Mouse (Mus musculus): ENCODE measurements around the gene Kyat1.
A peak's percentile ranks its signal among the peaks of the same experiment; 100 is the strongest.

The Kyat1 gene

GRCm38 (mm10) chr2:30205629-30206357, at the start of gene Kyat1:
Gene Kyat1 (minus strand): TSS chr2:30205847.
- DNase-seq, result peak; percentile 97 to 98

GRCm38 (mm10) chr2:30253809-30254208, 48.2 kb upstream of the Kyat1 start:
- no peak for DNase-seq

GRCm38 (mm10) chr2:30252521-30252920, 46.9 kb upstream of the Kyat1 start:
- no peak for DNase-seq

GRCm38 (mm10) chr2:30251417-30252104, 45.9 kb upstream of the Kyat1 start:
- DNase-seq, result peak; percentile 42 to 75

GRCm38 (mm10) chr2:30250166-30251128, 44.8 kb upstream of the Kyat1 start:
- DNase-seq, result peak in 1 of 2 experiments; percentile 9

GRCm38 (mm10) chr2:30249182-30249581, 43.5 kb upstream of the Kyat1 start:
- DNase-seq, result no peak

GRCm38 (mm10) chr2:30247681-30248080, 42.0 kb upstream of the Kyat1 start:
- no peak for DNase-seq

GRCm38 (mm10) chr2:30247036-30247435, 41.4 kb upstream of the Kyat1 start:
- no peak for DNase-seq

- peak in 1 of 2 experiments; percentile 6 for DNase-seq
Measured at GRCm38 (mm10) chr2:30244595-30245178, 39.0 kb upstream of the Kyat1 start.

- DNase-seq, result no peak
Measured at GRCm38 (mm10) chr2:30243391-30243790, 37.7 kb upstream of the Kyat1 start.

- peak; percentile 81 to 93 for DNase-seq
Measured at GRCm38 (mm10) chr2:30242509-30242908, 36.9 kb upstream of the Kyat1 start.

GRCm38 (mm10) chr2:30240267-30240666, 34.6 kb upstream of the Kyat1 start, which contains the start of gene Gm28035:
Gene Gm28035 (plus strand): TSS chr2:30240567.
- DNase-seq, result no peak

- DNase-seq, result peak; percentile 78 to 87
Measured at GRCm38 (mm10) chr2:30239777-30240176, 34.1 kb upstream of the Kyat1 start.

- no peak for DNase-seq
Measured at GRCm38 (mm10) chr2:30238906-30239465, 33.3 kb upstream of the Kyat1 start.

- peak; percentile 76 to 92 for DNase-seq
Measured at GRCm38 (mm10) chr2:30237881-30238280, 32.2 kb upstream of the Kyat1 start.

GRCm38 (mm10) chr2:30237199-30237880, 31.7 kb upstream of the Kyat1 start, which contains the start of gene Lrrc8a:
Gene Lrrc8a (plus strand): TSS chr2:30237715.
- peak; percentile 100 for DNase-seq

- no peak for DNase-seq
Measured at GRCm38 (mm10) chr2:30236426-30237198, 31.0 kb upstream of the Kyat1 start.

GRCm38 (mm10) chr2:30235593-30235992, 29.9 kb upstream of the Kyat1 start:
- DNase-seq, result no peak

- DNase-seq, result no peak
Measured at GRCm38 (mm10) chr2:30216293-30216692, 10.6 kb upstream of the Kyat1 start.

GRCm38 (mm10) chr2:30215493-30215892, 9.8 kb upstream of the Kyat1 start:
- peak in 1 of 2 experiments; percentile 67 for DNase-seq

- DNase-seq, result no peak
Measured at GRCm38 (mm10) chr2:30214745-30215144, 9.1 kb upstream of the Kyat1 start.

All from kidney, postnatal 25 days (tissue).